Mouse (Mus musculus) regulatory T cell (primary cell): Measurements from ENCODE around the gene Csrnp2.

Source experiments
- in situ Hi-C: fragments of 300-600 bp; cut with MboI, MseI; formaldehyde crosslinking; loops from one replicate; pipeline ENCODE4 v1.15.1; 2025; ENCODE audit warnings: high pct_unique_total_duplicates

Gene Csrnp2

DNA sequence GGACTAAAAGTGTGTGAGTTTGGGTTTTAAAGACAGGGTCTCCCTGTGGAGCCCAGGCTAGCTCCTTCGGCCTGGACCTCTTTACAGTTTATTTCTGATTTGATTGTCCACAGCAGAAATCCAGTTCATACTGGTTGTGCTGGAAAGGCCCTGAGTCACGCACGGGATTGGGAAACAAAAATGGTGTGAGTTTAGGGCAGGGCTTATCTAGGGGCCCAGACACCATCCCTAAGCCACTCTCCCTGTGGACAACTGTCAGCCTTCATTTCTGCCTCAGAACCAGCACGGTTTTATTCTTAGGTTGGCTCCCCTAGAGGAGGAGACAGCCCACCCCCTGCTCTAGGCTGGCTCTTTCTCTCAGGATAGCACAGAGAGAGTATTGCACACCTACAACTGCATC lies 62.1 kb downstream of the Csrnp2 start:
- in situ Hi-C loops, result no loop called here

DNA sequence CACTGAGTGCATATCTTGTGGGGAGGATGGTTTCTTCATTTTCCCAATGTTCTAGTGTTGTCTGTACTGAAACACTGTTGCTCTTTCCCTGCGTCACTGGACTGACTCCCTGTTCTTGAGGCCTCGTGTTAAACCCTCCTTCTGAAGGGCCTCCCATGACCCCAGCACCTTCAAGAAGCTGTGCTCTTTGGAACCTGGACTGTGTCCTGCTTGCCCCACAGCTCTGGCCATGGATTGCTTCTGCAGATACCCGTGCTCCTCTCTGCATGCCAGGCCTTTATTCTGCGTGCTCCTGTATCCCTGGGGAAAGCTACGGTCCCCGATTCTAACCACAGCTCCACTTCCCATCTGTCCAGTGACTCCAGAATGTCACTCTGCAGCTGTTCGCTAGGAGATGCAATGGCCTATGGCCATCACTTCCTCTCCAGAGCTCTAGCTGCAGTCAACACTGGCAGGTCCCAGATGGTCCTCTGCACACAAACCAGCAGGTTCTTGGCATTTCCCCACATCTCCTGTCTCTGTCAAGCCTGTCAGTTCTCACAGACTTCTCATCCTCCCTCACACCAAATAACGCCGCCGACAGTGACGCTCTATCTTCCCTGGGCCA lies 65.2 kb downstream of the Csrnp2 start:
- in situ Hi-C loops, result no loop called here
